Mouse (Mus musculus): ENCODE data around the gene Proser1.

Proser1 gene

DNA sequence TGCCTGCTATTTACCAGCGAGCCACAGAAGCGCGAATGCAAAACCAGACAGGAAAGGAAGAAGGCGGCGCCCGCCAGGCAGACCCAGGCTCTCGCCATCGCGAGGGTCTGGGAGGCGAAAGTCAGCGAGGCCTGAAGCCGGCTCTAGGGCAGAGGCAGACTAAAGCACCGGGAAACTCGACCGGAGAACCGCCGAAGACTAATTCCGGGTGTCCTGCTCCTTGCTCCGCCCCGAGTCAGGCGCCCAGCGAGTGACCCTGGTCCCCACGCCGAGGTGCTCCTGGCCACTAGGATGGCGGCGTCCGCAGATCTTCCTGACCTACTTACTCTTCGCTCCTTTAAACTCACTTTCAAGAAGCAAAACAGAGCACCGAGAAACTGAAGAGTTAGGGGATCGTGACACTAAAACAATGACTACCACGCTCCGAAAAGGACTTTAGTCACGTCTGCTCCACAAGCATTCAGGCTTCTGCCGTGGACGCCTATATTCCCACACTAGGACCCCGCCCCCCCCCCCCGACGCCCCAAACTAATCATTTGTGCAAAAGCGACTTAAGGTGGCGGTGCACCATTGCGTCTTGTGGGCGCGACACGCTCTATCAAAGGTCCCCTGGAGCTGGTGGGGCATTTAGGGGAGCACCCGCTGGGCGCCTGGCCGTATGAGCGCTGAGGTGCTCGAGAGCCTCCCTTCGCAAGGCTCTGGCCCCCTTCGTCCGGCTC is at the start of gene Proser1, which contains the start of gene Nhlrc3:
Gene Proser1 (plus strand): TSS at position 621 of the 719 bp plus-strand sequence.
Gene Nhlrc3 (minus strand): TSS at position 287 of the 719 bp plus-strand sequence.
- peak; percentile 90 to 92 for DNase-seq

DNA sequence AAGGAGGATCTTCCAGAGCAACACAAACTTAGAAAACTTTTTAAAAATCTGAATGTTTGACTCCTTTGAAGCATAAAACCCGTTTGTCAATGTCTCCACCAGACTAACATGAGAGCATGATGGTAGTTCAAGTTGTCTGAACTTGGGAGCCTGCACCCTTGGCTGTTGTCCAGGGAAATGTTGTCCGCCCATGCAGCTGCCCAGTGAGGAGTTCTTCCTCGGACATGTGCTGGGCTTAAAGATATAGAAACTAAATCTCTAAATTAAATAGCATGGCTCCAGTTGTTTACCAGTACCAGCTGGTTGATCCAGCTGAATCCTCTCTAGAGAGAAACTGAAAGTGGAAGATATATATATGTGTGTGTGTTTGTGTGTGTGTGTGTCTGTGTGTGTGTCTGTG is 49.5 kb upstream of the Proser1 start:
- DNase-seq, result no peak

DNA sequence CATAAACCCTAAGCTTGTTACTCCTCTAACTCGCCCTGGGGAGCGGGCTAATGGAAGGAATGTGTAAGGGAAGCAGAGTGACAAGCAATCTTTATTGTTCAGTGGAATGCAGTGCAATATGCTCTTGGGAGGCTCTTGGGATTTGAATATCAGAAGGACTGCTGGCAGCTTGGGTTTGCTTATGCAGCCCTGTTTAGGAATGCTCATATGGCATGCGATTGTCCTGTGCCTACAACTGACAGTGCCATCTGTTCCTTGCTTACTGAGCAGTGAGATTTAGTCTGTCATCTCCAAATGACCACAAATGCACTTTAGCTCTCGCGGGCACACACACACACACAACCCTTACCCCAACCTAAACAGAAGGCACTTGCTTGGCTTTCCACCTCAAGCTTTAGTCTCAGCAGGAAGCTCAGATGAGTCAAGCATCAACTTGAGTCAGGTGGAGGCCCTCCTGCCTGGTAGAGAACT is 47.4 kb upstream of the Proser1 start:
- DNase-seq, result no peak

DNA sequence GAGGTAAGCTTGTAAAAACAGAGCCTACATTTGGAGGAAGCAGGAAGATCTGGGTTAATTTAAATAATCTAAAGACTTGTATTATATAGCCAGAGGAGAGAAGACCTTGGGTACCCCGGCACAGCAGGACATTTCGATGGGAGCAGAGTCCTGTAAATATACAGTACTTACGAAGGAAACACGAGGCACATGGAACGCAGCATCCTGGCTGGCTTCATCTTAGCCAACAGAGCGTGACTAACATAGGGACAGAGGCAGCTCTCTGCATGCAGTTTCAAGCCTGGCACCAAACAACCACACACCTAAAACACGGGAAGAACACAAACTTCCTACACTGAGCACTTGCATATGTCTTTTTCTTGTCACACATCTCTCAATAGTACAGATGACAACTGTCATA is 45.8 kb upstream of the Proser1 start:
- no peak for DNase-seq

DNA sequence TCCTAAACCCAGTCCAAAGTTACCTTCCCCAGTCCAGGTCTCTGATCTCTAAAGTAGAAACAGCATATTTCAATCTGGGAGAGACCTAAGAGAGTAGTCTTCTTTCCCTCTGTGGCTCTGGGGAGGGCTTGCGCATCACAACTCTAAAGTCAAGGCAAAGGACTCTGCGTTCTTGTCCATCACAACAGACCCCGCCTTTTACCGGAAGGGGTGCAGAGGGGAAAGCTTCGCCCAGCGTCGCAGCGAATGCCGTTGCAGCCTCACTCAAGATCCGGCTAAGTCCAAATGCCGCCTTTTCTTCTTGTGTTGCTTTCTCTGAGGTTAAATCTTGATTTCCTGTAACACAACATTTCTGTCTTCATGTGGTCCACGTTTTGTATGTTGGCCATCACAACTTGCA is 41.8 kb upstream of the Proser1 start:
- no peak for DNase-seq

DNA sequence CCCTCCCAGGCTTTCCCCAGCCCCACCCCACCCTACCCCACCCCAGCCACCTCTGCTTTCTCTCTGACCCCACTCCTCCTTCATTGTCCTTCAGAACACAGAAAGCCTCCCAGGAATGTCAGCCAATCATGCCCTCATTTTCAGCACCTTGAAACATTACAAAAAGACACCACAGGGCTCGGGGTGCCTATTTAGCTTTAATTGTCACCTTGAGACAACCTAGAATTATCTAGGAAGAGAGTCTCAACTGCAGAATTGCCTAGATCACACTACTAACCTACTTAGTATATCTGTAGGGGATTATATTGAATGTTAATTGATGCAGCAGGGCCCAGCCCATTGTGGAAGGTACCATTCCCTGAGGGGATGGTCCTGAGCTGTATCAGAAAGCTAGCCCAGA is 40.8 kb upstream of the Proser1 start:
- DNase-seq, result no peak

DNA sequence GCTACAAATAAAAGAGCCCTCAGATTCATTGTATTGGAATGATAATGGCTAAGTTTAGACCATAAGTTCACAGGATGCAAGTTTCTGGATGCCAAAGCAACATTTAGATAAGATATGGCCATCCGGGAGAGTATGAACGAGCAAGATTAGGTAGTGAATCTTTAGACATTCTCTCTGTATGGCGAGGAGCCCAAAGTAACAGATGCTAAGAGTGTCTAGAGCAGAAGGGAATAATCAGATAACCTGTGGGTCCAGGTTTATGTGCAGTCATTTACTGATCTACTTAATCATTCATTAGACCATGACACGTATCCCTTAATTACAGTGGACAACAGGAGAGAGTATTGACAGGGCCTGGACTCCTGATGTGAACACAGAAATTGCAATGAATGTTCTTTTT is 39.9 kb upstream of the Proser1 start:
- DNase-seq, result no peak

DNA sequence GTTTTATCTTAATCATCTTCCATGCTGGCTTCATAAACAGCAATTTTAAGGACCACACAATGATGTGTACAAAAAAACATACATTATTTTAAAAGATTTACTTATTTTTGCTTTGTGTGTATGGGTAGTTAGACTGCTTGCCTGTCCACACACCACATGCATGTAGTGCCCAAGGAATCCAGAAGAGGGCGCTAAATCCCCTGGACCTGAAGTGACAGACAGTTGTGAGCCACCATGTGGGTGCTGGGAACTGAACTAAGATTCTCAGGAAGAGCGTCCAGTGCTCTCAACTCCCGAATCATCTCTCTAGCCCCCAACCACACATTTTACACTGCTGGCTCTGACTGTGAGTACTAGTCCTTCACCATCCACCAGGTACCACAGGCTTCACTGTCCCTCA is 28.9 kb upstream of the Proser1 start:
- DNase-seq, result no peak

DNA sequence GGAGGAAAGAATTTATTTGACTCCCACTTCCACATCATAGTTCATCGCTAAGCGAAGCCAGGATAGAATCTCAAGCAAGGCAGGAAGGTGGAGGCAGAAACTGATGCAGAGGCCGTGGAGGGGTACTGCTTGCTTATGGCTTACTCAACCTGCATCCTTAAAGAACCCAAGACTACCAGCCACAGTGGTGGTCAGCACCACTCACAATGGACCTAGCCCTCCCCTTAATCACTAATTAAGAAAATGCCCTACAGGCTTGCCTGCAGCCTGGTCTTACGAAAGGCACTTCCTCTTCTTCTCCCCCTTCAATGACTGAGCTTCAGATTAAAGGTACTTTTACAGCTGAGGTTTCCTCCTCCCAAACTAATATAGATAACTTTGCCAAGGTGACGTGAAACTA is 26.9 kb upstream of the Proser1 start:
- DNase-seq, result no peak

DNA sequence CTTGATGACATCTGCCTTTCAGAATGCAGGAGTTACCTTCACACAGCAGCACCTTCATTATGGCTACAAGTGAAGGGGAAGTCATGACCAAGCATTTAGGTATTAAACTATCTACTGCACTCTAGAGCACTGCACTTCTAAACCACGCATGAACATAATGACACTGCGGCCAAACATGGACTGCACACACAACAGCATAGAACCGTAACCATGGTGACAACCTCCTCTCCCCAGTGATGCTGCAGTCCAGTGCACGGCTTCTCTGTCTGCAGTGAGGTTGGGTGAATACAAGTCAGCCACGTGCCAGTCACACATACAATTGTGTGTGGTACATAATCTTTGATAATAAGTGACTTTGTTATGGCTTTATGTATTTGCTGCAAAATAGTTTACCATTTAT is 17.9 kb upstream of the Proser1 start:
- DNase-seq, result no peak

DNA sequence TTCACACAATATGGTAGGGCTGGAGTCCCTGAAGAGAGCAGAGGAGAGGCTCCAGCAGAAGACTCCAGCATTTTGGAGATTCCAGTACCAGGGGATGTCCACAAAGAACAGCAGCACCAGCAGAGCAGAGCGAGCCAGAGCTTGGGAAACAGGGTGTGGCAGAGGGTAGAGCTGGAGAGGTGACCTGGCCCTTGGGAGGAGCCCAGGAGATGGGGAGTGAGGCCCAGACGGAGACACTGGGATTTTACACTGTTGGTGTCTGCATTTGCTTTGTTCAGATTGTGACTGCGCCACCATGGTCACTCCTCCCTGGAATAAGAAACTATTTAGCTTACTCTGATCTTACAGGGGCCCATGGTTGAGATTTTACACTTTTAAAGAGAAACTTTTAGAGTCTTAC is 16.7 kb upstream of the Proser1 start:
- DNase-seq, result no peak

DNA sequence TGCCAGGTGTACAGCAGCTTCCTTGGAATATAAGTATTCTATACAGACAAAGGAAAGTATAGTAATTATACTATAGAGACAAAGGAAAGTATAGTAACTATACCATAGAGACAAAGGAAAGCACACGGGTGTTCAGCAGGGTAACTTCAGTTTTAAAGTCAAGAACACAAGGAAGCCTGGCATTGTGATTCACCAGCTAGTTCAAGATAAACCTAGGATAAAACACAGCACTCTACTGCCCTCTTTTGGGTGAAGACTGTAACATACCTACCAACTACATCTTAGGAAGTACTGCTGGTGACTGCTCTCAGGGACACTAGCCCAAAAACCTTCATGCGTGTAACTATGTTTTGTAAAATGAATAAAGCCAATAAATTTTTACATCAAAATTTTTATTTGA is 15.3 kb upstream of the Proser1 start:
- no peak for DNase-seq

DNA sequence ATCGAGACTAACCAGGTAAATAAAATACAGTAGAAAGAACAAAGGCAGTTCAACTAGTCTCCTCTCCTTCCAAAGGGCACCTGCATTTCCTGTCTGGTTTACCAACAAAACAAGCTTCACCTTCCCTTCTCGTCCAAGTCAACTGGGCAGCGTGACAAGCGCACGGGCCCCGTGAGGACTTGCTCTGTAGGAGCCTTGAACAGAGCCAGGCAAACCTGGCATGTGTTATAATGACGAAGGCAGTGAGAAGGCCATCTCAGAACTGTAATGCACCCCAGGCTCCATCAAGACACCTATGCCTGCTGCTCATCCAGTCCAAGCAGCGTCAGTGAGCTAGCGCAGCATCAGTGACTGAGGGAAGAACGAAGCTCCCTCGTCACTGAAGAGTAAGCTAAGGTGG is 12.8 kb upstream of the Proser1 start:
- no peak for DNase-seq

DNA sequence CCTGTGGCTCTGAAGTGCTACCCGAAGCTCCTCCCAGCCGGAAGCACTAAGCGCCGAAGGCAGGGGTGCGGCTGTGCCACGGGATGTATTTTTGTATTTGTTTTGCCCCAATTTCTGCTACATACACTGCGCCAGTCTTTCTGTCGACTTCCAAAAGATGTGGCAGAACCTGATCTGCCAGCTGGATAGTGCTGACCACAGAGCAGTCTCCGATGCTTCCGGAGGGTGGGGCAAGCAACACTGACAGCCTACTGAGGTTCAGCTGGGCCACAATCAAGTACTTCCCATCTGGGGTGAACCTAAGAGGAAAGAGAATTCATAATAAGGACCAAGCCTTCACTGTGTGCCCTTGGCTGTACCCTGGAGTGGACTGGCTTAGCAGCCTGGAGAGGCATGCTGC is 11.1 kb upstream of the Proser1 start:
- DNase-seq, result no peak

DNA sequence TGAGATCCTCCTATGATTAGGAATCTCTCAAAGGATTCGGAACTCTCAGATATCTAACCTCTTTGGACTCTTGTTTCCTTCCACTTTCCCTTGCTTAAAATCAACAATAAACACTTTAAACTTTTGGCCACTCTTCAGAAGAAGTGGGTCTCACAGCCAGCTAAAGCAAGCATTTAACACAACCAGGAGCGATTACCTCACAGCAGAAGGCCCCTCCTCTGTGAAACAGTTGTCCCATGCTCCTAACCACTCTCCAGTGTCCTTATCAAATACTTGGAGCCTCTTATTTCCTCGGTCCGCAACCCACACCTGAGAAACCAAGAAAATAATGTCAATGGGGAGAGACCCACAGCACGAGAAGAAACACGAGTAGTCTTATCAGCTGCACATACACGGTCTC is 10.1 kb upstream of the Proser1 start:
- DNase-seq, result no peak

DNA sequence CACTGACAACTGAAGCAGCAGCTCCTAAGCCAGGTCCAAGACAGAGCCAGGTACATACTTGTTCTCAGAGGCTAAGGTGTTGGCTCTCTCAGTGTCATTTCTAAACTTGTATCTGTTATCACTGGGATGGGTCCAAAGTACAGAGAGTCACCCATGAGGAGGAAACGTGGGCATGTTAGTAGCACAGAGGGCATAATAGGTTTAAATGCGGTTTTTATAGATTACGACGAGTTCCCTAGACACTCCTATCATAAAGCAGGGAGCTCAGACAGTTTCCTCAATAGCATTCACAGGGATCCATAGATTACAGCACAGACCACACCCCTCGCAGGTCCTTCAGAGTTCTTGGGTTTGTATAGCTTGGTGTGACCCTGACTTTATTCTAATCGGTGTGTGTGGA is 9.5 kb upstream of the Proser1 start:
- DNase-seq, result no peak

DNA sequence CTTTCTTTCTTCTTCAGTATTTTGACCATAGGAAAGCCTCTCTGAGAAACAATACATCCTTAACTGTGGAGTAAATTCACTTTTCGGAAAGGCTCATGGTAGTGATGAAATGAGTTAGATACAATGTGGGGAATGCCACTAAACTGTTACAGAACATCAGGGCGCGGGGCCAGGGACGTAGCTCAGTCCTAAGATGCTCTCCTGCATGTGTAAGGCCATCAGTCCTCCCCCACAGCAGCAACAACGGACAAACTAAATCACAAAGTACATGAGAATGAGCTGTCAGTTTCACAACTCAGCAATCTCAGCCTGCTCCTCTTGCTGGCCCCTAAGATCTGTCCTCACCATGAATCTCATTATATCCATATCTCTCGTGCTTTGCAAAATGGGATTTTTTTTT is 8.9 kb upstream of the Proser1 start:
- no peak for DNase-seq

DNA sequence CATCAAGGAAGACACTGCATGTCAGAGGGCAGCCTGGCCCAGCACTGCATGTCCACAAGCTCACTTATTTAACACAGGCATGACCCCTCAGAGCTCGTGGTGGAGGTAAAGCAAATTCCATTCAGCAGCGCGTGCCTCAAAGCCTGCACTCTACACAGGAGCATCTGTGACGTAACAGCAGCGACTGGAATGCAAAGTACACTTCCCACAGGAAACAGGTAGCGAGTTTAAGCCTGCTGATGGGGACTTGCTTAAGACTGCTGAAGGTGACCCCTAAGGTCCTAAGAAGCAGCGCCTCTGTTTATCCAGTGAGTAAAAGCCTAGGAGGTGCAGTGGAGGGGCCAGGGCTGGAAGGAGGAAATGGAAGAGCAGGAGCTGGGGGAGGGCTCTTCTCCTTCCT is 8.5 kb upstream of the Proser1 start:
- DNase-seq, result no peak

DNA sequence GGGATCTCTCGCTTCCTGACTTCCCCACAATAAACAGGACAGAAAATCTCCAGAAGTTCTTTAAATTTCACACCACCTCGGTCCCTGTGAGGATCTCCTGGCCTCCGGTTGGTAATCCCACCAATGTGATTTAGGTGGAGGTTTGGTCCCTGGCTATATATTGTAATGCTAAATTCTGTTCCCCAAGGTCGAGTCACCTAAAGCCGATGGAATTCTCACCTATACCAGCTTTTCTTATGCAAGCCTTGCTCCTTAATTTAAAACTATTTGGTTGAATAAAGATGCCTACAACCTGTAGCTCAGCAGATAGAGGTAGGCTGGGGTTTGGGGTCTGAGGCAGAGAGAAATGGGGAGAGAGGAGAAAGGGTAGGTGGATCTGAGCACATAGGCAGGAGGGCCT is 5.7 kb upstream of the Proser1 start:
- no peak for DNase-seq

DNA sequence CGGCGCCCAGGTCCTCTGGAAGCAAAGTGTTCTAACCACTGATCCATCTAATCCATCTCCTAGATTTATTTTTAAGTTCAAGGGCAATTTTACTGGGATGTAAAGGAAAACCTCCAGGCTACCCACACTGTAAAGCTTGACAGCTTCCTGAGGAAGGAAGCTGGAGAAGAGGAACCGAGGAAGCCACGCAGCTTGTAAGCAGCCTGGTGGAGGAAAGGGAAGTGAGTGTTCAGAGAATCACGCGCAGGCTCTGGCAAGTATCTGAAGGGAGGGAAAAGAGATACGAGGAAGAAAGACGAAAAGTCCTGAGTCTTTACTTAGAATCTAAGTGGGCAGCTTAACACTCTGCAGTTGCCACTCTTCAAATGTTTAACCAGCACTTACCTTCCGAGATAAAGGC is 3.4 kb upstream of the Proser1 start:
- DNase-seq, result no peak

DNA sequence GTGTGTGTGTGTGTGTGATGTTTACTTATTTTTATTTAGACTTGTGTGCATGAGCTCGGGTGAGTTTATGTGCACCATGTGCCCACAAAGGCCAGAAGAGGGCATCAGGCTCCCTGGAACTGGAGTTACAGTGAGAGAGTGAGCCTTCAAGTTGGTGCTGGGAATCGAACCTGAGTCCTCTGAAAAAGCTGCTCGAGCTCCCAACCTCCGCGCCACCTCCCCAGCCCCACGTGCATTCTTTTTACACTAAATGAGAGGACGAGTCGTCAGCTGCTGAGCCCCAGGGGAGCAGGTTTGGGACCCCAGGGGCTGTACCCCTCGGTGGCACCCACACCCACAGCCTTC is 793 bp upstream of the Proser1 start:
- no peak for DNase-seq

DNA sequence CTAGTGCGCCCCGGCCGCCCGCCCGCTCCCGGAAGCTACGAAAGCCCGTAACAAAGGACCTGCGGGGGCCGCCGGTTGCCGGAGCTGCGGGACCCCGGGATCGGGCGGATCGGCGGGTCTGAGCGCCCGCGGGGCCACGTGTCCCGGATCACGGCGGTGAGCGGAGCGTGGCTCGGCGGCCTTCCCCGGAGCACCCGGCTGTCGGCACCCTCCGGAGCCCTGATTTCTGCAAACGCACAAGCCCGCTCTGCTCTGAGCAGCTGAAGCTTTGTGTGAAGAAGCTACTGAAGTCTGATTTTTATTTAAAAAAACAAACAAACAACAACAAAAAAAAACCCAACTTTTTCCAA is 274 bp downstream of the Proser1 start:
- DNase-seq, result no peak

DNA sequence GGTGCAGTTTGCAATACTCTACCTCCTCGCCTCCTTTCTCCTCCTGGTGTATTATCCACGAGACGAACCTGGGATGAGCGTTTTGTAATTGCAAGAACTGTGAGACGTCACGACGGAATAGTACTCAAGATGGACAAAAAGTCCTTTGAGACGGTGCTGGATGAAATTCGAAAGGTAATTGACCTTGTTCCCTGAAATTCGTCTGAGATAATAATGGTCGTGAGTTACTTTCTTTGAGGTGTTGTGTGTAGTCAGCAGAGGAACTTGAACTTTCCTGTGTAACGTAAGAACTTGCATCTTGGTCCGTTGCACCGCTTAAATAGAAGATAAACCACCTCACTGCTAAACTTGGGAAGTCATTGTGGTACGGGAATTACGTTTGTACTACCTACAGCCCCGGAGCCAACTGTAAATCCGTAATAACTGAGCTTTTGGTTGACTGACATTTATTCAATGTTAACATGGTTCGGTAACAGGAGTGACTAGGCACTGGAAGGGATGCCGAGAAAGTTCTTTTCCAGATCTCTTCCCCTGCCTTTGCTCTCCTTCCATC is 756 bp downstream of the Proser1 start:
- no peak for DNase-seq

DNA sequence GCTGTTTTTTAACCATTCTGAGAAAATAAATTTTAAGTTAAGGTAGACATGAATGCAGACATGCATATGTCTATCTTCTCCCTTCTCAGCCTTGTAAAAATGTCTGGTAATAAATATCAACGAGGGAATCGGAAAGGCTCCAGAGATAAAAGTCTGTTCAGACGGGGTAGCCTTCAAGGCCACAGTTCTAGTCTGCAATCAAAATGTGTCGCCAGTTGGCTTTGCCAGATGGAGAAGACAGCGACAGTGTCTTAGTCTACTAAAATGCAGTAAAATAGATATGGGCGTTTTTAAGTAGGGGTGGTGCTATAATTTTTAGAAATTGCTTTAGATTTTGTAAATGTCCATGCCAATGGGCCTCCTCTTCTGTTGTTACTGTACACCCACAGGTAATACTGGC is 1.9 kb downstream of the Proser1 start:
- no peak for DNase-seq

DNA sequence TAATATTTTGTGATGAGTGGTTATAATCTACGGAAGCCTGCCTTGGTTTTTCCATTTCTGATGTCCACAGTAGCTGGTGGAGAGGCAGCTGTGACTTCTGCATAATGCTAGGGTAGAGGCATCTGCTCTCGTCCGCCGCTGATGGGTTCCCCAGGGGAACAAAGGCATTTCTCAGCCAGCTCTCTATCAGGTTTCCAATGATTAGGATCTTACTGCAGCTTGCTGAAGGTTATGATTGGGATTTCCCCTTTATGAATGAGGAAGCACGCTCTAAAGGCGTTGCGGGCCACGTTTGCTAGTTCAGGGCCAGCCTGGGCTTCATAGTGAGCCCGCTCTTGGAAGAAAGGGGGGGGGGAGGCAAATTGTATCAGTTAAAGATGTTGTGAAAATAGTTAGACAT is 3.0 kb downstream of the Proser1 start:
- no peak for DNase-seq

Measured in spleen, adult 18-20 months (tissue).